Mouse (Mus musculus) kidney, embryonic 16.5 days (tissue): Measurements from ENCODE around the gene Sirpa. TPM values are rescaled to one million over a fixed set of nuclear protein-coding genes. Genes with fewer than 3 reads are reported as not detected.

ENCODE experiments used
- ATAC-seq: fragments of 200-750 bp; cut with Nextera tagmentation; 2 replicates; pipeline ENCODE4 v1.8.0; 2017; ENCODE audit warnings: moderate TSS enrichment; ENCODE audit not compliant: low FRiP score, low TSS enrichment
- H3K27ac ChIP-seq: fragments of 300-500 bp; sonication (generic); 2 replicates; pipeline ENCODE4 v1.5.1; 2014; ENCODE audit warnings: low read length
- H3K27me3 ChIP-seq: fragments of 300-500 bp; sonication (generic); 2 replicates; pipeline ENCODE4 v1.6.1; 2014; ENCODE audit warnings: low read length, control low read depth, mixed read lengths; ENCODE audit not compliant: insufficient read depth
- H3K36me3 ChIP-seq: fragments of 300-500 bp; sonication (generic); 2 replicates; pipeline ENCODE4 v1.6.1; 2014; ENCODE audit warnings: low read length, control low read depth, mixed read lengths; ENCODE audit not compliant: insufficient read depth
- H3K4me1 ChIP-seq: fragments of 300-500 bp; sonication (generic); 2 replicates; pipeline ENCODE4 v1.6.1; 2014; ENCODE audit warnings: low read length, control low read depth, mixed read lengths; ENCODE audit not compliant: insufficient read depth
- H3K4me2 ChIP-seq: fragments of 300-500 bp; sonication (generic); replicated peaks from 2 replicates; pipeline ENCODE4 v1.6.1; 2014; ENCODE audit warnings: low read depth, low read length
- H3K4me3 ChIP-seq: fragments of 300-500 bp; sonication (generic); 2 replicates; pipeline ENCODE4 v1.5.1; 2014; ENCODE audit warnings: mild to moderate bottlenecking, low read length
- H3K9ac ChIP-seq: fragments of 300-500 bp; sonication (generic); replicated peaks from 2 replicates; pipeline ENCODE4 v1.6.1; 2014; ENCODE audit warnings: low read length
- H3K9me3 ChIP-seq: fragments of 300-500 bp; sonication (generic); 2 replicates; pipeline ENCODE4 v1.6.1; 2016; ENCODE audit warnings: low read length, control low read depth
- WGBS: fragments of 180-500 bp; shearing (Covaris S2); extraction: QIAGEN DNeasy Blood & Tissue Kit; methylation state at CpG from one replicate; pipeline ENCODE4 v1.1.7; 2014; 5-methylcytosine and 5-hydroxymethylcytosine counted together
- polyA plus RNA-seq: library from polyadenylated mRNA; unstranded; fragments of >200 nt; fragmentation: Nextera tagmentation; extraction: Ambion mirVana; gene quantifications from 2 replicates; pipeline ENCODE4 v1.2.1, GENCODE M21; 2015

Sirpa gene
- polyA plus RNA-seq, 1 experiment from 2014 or later, result 29.8 TPM

- Histone ChIP-seq H3K9me3 (no peaks in the 10 kb centered on the region), H3K27ac (no peak overlapping the region), H3K4me2 (no peak overlapping the region), H3K36me3 (no peaks in the 10 kb centered on the region), H3K4me1 (no peaks in the 10 kb centered on the region), H3K4me3 (no peak overlapping the region), H3K9ac (no peak overlapping the region), H3K27me3 (no peaks in the 10 kb centered on the region)
- WGBS, result 48% methylated on average over 4 of the region's 4 CpGs
- ATAC-seq, result no peak
These were observed 60.0 kb downstream of the Sirpa start for GRCm38 (mm10) chr2:129652616-129653015.

GRCm38 (mm10) chr2:129653632-129654031 is 61.0 kb downstream of the Sirpa start:
- H3K9ac ChIP-seq, result no peak overlapping the region
- ATAC-seq, result no peak
- H3K27ac ChIP-seq, result no peak overlapping the region

GRCm38 (mm10) chr2:129654233-129654950 is 61.8 kb downstream of the Sirpa start:
- Histone ChIP-seq H3K9ac (no peak overlapping the region), H3K36me3 (no peaks in the 10 kb centered on the region), H3K4me2 (no peak overlapping the region), H3K9me3 (no peaks in the 10 kb centered on the region), H3K27ac (no peak overlapping the region), H3K27me3 (no peaks in the 10 kb centered on the region), H3K4me1 (no peaks in the 10 kb centered on the region), H3K4me3 (no peak overlapping the region)
- no peak for ATAC-seq
- 87% methylated on average over 4 of the region's 4 CpGs for WGBS

More at GRCm38 (mm10) chr2:129653632-129654031, 61.0 kb downstream of the Sirpa start:
- Histone ChIP-seq H3K4me1 (no peaks in the 10 kb centered on the region), H3K27me3 (no peaks in the 10 kb centered on the region), H3K36me3 (no peaks in the 10 kb centered on the region), H3K4me3 (no peak overlapping the region), H3K4me2 (no peak overlapping the region), H3K9me3 (no peaks in the 10 kb centered on the region)
- WGBS, result 90% methylated on average over 2 of the region's 2 CpGs

GRCm38 (mm10) chr2:129655033-129655432 is 62.4 kb downstream of the Sirpa start:
- H3K9me3 ChIP-seq, result no peaks in the 10 kb centered on the region
- no peaks in the 10 kb centered on the region for H3K36me3 ChIP-seq
- no peak overlapping the region for H3K4me3 ChIP-seq
- H3K4me2 ChIP-seq, result no peak overlapping the region
- WGBS, result 91% methylated on average over 4 of the region's 4 CpGs
- no peaks in the 10 kb centered on the region for H3K4me1 ChIP-seq
- no peak for ATAC-seq
- no peaks in the 10 kb centered on the region for H3K27me3 ChIP-seq
- H3K9ac ChIP-seq, result no peak overlapping the region
- no peak overlapping the region for H3K27ac ChIP-seq

GRCm38 (mm10) chr2:129658796-129659195 is 66.2 kb downstream of the Sirpa start:
- Histone ChIP-seq H3K4me3 (no peak overlapping the region), H3K9ac (no peak overlapping the region), H3K4me1 (no peaks in the 10 kb centered on the region), H3K27ac (no peak overlapping the region), H3K4me2 (no peak overlapping the region), H3K9me3 (no peaks in the 10 kb centered on the region), H3K36me3 (no peaks in the 10 kb centered on the region), H3K27me3 (no peaks in the 10 kb centered on the region)
- no peak for ATAC-seq
- WGBS, result 80% methylated on average over 4 of the region's 4 CpGs

- H3K4me3 ChIP-seq, result no peak overlapping the region
- H3K27me3 ChIP-seq, result no peaks in the 10 kb centered on the region
- 0 out of 2 replicates have a peak, but pooled peaks have one; percentile 51 for ATAC-seq
- 66% methylated on average over 6 of the region's 6 CpGs for WGBS
- H3K9ac ChIP-seq, result no peak overlapping the region
- H3K4me2 ChIP-seq, result no peak overlapping the region
- H3K9me3 ChIP-seq, result no peaks in the 10 kb centered on the region
- H3K4me1 ChIP-seq, result no peaks in the 10 kb centered on the region
- no peak overlapping the region for H3K27ac ChIP-seq
- no peaks in the 10 kb centered on the region for H3K36me3 ChIP-seq
These were observed 67.4 kb downstream of the Sirpa start for GRCm38 (mm10) chr2:129660020-129660419.

- Histone ChIP-seq H3K4me1 (no peaks in the 10 kb centered on the region), H3K9ac (no peak overlapping the region), H3K4me3 (no peak overlapping the region), H3K4me2 (no peak overlapping the region), H3K36me3 (no peaks in the 10 kb centered on the region), H3K27me3 (no peaks in the 10 kb centered on the region), H3K9me3 (no peaks in the 10 kb centered on the region), H3K27ac (no peak overlapping the region)
- 76% methylated on average over 4 of the region's 4 CpGs for WGBS
- ATAC-seq, result no peak
These were observed 69.8 kb downstream of the Sirpa start for GRCm38 (mm10) chr2:129662484-129662883.

- Histone ChIP-seq H3K27ac (no peak overlapping the region), H3K4me3 (no peak overlapping the region), H3K4me1 (no peaks in the 10 kb centered on the region), H3K9me3 (no peaks in the 10 kb centered on the region), H3K9ac (no peak overlapping the region), H3K27me3 (no peaks in the 10 kb centered on the region), H3K4me2 (no peak overlapping the region), H3K36me3 (no peaks in the 10 kb centered on the region)
- no peak for ATAC-seq
- 77% methylated on average over 4 of the region's 4 CpGs for WGBS
These were observed 79.3 kb downstream of the Sirpa start for GRCm38 (mm10) chr2:129671911-129672310.

- peak; percentile 46; the same call in 1 of the 2 replicates for ATAC-seq
- 31% methylated on average over 13 of the region's 13 CpGs for WGBS
- Histone ChIP-seq H3K4me3 (no peak overlapping the region), H3K27ac (no peak overlapping the region), H3K9me3 (no peaks in the 10 kb centered on the region), H3K27me3 (no peaks in the 10 kb centered on the region), H3K36me3 (no peaks in the 10 kb centered on the region), H3K4me2 (no peak overlapping the region), H3K4me1 (no peaks in the 10 kb centered on the region; the same call in 1 of the 2 replicates), H3K9ac (no peak overlapping the region)
These were observed 82.5 kb downstream of the Sirpa start for GRCm38 (mm10) chr2:129674935-129675634.

GRCm38 (mm10) chr2:129677664-129678063 is 85.0 kb downstream of the Sirpa start:
- no peaks in the 10 kb centered on the region for H3K36me3 ChIP-seq
- no peaks in the 10 kb centered on the region; the same call in 1 of the 2 replicates for H3K4me1 ChIP-seq
- ATAC-seq, result peak; percentile 81
- H3K27ac ChIP-seq, result no peak overlapping the region
- no peaks in the 10 kb centered on the region for H3K27me3 ChIP-seq
- WGBS, result 30% methylated on average over 2 of the region's 2 CpGs
- no peak overlapping the region for H3K4me2 ChIP-seq
- no peaks in the 10 kb centered on the region for H3K9me3 ChIP-seq
- no peak overlapping the region for H3K4me3 ChIP-seq
- no peak overlapping the region for H3K9ac ChIP-seq
